Mouse (Mus musculus) cerebellum, adult 9-10 months (tissue): ENCODE results near the gene Maz.

Experiments
- DNase-seq: peaks from one replicate; pipeline ENCODE4 v3.0.0; 2022

The Maz gene

DNA sequence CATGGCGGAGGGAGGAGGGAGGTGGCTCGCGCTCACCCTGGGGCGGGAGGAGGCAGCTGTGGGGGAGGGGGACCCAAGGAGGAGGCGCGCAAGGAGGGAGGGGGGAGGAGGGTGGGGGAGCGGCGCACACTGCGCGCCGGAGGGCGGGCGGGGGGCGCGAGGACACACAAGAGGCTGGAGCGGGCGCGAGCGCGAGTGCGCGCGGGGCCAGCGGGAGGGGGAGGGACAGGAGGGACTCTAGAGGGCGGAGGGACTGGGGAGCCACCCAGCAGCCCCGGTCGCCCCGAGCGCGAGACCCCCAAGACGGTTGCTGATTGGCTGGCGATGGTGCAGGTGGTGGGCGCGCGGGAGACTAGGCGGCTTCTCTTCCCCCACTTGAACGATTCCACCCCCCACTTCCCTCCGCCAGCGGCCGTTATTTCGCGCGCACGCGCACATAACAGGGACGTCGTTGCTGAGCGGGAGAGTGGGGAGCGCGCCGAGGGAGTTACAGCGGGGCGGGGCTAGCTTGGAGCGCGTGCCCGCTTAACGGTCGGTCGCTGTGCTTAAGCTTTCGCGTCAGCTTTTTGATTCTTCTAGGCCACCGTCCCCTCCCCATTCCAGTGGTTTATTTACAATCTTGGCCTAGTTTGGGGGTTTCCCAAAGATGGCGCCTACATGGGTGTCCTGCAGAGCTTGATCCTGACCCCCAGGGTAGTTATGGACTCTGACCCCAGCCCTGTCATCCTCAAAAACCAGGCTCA, at the start of gene Maz:
Gene Maz, minus strand, starts transcription at position 54 of the 743 bp plus-strand sequence.
- DNase-seq: peak; percentile 100

DNA sequence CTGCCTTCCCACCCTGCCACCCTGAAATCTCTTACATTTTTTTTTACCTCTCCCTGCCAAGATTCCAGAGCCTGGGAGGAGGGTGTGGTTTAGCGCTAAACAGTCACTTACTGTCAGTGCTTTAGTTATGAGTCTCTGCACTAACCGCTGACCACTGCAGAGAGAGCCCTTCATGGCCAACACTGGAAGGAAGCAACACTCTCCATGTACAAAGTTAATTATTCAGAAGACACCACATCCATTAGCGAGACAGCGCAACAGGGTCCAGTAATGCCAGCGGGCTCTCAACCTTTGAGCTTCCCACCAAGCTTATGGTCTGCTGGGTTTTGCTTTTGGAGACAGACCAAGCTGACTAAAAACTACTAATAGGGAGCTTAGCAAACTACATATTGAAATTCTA, 49.4 kb upstream of the Maz start:
- no peak for DNase-seq

DNA sequence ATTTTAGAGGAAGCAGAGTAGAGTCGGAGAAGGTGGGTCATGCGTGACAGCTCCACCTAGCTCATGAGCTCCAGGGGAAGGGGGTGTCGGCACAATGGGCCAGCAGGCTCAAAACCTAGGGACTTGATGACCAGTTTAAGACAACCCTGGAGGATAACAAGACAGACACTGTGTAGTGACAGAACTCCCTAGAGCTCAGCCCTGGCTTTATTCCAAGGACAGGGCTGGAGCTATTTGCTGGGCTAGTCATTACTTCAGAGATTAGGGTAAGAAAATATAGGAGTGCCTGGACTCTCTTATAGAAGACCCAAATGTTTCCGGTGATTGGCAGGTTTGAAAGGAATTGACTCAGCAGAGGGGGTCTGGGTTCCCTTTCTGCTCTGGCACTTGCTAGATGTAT, 46.4 kb upstream of the Maz start:
- DNase-seq: no peak

DNA sequence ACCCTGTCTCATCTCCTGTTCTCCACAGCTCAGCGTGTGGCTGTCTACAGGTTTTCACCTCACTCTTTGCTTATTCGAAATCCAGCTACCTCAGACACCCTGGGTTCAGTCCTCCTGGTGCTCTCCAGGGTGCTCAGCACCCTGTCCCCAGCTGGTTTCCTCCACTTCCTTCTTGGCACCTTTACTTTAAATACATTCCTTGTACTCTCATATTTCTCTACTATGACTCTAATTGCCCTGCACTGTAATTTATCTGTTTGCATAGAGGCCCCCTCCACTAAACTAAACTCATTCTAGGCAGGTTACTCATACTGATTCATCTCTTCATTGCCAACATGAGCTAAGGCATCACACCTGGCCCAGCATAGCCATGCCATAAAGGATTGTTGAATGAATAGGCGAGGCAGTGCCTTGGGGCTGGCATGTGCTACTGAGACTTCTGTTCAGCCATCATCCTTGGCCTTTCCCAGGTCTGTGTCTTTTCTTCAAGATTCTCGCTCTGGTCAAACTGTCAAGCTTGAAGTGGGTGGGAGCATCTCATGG, 44.1 kb upstream of the Maz start:
- no peak for DNase-seq

DNA sequence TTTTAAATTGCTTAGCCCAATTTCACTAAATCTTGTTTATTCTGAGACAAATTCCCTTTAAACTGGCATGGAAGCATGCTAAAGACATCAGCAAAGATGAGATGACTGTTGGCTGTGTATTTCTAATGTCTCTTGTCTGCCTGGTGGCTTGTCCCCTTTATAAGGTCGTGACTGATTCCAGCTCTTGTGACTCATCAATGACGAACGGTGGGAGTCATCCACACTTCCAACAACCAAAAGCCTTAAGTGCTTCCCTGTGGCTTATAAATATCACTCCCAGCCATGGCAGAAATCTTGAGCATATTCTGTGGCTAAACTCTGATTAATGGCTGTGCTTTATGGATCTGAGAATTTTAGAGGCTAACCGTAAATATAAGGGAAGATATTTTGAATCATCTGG, 39.5 kb upstream of the Maz start:
- no peak for DNase-seq

DNA sequence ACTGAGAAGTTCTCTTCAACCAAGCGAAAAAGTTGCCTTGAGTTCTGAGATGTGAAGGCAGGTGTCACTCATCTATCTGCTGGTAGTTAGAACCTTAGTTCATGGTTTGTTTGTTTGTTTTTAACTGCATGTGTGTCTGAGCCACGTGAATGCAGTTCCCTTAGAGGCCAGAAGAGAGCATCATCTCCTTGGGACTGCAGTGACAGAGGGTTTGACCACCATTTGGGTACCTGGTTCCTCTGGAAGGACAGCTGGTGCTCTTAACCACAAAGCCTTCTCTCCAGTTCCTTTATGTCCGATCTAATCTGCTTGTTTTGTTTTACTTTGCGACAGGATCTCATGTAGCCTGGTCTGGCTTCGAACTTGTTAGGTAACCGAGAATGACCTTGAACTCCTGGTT, 38.7 kb upstream of the Maz start:
- DNase-seq: no peak

DNA sequence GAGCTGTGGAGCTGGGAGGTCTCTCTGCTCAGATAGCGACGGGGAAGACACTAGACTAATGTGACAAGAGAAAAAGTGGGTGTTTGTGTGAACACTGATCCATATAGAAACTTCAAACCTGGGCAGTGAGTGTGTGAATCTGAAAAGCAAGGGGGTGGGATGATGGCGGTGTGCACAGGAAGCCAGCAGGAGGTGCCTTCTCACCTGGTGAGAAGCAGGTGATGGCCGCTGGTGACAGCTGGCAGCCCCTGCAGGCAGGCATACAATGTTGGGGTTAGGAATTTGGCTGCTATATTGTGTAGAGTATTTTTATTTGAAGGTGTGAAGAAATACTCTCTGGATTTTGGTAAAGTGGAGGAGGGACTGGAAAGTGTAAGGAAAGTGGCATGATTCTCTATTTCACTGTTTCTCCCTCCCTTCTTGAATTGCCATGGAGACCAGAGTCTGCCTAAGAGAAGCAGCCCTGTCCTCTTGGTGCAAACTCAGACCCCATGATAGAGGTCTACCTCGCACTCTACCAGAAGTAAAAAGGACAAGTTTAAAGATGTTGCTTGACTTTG, 28.3 kb upstream of the Maz start:
- DNase-seq: no peak

DNA sequence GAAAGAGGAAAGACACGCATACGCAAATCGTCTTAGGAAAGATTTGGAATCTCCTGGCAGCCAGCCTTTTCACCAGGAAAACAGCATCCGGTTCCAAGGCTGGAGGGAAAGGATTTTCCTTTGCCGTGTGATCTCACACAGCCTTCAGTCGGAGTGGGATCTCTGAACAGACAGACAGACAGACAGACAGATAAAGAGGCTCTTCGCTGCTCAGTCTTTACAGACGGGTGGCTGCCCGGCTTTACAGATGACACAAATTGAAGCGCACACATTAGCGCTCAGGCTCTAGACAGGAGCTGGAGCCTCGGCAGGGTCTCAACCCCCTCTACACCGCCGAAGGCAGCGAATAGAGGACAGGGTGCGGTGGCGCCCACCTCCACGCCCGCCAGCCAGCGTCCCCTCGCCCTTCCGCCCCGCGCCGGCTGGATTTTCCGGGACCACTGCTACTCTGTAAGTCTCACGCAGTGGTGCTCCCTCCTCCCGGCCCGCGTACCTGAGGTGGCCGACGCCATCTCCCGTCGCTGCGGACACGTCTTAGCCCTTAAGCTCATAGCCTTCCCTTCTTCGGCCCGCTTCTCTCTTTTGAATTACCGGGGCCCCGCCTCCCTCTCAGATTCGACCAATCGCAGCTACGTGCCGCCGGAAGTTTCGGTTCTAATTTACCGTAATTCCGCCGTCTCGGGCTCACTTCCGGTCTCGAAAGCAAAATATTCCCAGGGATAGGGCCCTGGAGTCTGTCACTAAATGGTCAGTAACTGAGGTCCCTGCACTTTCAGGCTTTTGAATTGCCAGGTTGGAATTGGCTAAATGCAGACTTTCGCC, 15.2 kb upstream of the Maz start, which contains the start of gene Kif22:
Gene Kif22, minus strand, starts transcription at position 621 of the 822 bp plus-strand sequence.
- peak; percentile 90 for DNase-seq

DNA sequence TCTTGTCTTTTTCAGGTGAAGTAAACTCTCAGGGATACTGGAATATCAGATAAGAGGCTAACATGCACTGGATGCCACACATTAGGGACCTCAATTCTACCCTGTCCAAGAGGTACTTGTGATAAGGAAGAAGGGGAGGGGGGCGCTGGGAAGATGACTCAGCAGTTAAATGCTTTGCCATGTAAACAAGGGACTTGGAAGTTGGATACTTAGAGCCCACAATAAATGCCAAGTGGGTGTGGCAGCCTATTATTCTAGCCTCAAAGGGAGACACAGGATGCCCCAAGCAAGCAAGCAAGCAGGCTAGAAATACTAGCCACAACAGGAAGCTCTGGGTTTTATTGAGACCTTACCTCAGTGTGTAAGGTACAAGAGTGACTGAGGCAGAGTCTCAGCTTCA, 4.4 kb upstream of the Maz start:
- peak; percentile 33 for DNase-seq

DNA sequence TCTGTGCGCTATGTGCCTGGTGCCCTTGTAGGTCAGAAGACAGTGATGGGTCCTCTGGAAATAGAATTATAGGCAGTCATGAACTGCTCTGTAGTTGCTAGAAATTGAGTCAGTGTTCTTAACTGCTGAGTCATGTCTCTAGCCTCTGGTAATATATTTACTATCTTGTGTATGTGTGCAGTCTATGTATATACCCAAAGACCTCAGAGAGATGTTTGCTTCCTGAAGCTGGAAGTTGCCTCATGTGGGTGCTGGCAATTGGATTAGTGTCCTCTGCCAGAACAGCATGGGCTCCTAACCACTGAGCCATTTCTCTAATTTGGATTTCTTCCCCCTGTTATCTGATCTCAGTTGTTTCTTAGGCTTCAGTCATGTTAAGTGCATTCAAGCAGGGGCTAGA, 3.3 kb upstream of the Maz start:
- DNase-seq: peak; percentile 34

DNA sequence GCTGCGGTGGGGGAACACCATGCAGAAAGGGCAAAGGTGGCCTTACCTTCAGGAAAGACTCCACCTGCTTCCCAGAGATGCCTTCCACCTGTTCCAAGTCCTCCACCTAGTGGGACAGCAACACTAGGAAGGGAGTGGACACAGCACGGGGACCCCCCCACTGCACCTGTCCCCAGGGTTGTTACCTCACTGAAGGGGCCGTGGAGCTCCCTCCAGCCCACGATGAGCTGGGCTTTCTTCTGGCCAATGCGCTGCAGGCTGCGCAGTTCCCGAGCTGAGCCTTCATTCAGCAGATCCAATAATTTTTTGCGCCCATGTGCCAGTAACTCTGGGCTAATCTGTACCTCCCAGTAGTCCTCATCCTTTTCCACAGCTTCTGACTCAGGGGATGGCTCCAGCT, 1.0 kb upstream of the Maz start:
- DNase-seq: no peak

DNA sequence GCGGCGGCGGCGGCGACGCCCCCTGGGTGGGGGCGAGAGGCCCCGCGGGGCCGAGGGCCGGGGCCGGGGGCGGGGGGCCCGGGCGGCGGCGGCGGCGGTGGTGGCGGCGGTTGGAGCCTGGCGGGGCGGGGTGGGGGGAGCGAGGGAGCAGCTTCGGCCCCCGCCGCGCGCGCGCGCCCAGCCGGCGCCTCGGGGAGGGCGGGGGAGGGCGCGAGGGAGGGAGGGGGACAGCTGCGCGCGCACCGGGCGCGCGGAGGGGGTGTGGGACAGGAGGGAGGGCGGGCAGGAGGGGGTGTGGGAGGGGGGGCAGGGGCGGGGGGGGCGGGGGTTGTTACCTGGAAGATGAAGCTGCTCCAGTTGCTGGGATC, 237 bp downstream of the Maz start:
- DNase-seq: no peak

DNA sequence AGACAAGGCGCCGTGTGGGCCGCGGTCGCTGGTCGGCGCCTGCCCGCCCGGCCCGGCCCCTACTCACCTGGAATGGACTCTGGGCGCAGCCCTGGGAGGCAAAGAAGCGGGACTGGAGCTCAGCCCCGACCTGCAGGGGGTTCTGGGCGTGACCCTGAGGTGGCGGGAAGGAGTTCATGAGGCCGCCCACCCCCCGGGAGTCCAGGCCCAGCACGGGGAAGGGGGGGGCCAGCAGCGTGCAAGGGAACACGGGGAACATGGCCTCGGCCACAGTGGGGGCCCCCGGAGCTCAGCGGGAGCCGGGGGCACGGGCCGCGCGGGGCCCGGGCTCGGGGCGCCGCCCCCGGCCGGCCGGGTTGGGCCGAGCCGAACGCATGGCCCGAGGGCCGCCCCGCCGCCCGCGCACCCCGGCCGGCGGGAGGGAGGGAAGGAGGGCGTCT, 656 bp downstream of the Maz start:
- DNase-seq: peak; percentile 86

DNA sequence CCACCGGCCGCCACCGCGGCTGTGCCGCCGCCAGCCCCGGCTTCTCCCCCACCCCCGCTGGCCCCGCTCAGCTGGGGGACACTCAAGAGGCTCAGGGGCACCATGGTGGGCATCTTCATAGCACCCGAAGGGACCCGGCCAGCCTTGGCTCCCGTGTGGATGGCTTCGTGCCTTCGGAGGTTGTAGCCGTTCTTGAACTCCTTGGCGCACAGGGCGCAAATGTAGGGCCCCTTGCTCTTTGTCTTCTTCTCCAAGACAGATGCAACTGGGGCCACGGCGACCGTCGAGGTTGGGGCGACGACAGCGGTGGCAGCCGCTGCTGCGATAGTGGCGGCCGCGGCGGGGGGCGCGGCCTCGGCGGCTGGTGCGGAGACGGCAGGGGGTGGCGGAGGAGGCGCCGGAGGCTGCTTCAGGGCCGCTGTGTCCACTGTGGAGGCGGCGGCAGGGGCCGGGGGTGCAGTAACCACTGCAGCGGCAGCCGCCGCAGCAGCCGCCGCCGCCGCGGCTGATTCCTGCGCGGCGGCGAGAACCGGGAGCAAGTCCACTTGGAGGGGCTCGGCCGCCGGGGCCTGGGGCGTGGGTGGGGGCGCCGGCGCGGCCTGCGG, 1.2 kb downstream of the Maz start:
- DNase-seq: peak; percentile 78

DNA sequence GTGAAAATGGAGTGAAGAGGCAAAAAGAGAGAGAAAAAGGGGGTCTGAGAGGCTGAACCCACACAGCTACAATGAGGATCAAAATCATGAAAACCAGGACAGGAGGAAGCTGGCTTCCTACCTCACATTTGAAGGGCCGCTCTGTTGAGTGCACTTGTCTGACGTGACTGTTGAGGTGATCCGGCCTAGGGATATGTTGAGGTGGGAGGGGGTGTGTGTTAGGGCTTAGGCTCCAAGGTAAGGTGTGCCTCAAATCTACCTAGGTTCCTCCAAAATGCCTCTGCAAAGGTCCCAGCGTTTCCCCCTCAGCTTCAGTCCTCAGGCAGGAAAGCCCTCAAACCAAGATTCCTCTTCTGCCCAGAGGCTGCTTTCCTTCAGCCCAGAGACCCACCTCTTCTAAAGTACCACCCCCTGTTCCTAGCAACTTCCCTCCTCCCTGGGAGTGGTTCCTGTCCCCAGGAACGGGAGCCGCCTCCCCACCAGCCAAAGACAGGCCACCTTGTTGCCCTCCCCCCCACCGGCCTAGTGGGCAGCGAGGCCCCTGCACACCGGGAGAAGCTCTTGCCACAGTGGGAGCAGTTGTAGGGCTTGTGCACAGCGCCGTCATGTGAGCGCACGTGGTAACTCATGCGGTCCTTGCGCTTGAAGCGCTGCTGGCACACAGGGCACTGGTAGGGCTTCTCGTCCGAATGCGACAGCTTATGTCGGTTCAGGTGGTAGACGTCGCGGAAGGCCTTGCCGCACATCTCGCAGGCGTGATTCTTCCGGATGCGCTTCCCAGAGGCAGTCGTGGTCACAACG, 1.9 kb downstream of the Maz start:
- peak; percentile 91 for DNase-seq

DNA sequence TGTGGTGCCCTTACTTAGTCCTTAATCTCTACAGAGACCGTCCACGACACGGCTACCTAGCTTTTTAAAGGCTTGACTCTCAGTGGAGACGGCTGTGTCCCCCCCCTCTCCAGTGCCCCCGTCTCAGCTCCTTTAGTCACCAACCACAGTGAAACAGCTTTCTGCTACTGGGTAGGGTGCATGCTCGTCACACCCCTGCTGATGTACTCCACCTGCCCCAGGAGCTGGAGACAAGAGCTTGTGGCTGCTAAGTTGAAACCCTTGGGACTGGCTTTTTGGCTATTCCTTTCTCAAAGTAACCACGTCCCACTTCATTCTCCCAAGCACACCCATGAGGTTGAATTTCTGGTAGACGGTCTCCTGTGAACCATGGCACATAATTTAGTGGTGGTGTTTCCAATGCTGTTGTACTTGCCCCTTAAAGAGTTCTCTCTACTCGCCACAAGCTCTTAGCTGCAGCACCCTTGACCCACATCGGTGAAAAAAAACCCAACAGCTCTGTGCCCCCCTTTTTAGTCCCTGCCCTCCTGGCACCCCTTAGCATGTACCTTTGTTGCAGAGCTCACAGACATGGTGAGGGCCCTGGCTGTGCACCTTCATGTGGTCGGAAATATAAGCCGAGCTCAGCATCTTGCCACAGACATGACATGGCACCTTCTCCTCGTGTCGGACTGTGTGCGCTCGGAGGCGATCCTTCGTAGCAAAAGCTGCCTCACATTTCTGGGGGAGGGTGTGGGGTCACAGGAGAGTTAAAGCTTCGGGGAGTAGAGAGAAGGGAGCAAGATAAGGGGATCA, 2.7 kb downstream of the Maz start:
- peak; percentile 60 for DNase-seq

DNA sequence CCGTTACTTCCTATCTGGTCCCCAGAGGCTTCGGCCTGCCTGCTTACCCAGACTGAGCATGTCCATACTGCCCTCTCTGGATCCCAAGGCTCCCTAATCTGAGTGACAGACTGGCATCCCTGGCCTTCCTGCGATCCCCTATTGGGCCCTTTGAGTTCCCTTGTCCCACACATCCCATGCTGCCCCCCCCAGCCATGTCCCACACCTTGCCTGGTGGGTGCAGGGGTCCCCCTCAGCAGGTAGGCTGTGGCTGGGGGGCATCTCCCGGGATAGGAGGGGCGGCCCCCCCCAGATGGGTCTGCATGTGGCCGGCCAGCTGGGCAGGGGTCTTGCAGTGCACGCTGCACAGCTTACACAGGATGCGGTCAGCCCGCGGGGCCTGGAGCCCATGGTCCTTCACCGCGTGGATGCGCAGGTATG, 3.6 kb downstream of the Maz start:
- DNase-seq: peak; percentile 76

DNA sequence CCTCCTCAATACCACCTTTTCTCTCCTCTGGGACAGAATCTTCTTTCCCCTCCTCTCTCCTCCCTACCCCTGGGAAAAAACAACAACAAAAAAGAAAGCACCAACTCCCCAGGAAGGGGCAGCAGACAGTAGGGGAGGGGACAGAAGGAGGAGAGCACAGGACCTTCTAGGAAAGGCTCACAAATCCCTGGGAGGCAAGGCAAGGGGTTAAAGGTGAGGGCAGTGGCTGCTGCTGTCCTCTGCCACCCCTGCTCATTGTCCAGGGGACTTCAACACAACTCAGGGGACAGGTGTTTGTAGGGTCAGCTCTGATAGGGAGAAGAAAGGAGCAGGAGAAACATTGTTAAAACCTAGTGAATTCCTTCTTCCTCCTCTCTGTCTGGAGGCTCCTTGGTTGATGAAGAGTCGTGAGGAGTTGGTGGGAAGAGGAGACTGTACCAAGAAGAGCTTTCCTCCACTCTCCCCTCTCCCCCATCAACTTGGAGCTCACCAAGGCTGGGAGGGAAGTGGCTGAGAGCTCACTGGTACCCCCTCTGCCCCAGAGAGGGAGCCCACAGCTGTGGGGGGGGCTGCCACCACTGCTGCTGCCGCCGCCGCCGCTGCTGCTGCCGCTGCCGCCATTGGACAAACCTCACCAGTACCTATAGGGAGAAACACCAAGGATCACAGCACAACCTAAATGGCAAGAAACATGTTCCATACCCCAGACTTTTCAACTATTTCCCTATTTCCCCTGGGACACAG, 4.1 kb downstream of the Maz start:
- DNase-seq: no peak

DNA sequence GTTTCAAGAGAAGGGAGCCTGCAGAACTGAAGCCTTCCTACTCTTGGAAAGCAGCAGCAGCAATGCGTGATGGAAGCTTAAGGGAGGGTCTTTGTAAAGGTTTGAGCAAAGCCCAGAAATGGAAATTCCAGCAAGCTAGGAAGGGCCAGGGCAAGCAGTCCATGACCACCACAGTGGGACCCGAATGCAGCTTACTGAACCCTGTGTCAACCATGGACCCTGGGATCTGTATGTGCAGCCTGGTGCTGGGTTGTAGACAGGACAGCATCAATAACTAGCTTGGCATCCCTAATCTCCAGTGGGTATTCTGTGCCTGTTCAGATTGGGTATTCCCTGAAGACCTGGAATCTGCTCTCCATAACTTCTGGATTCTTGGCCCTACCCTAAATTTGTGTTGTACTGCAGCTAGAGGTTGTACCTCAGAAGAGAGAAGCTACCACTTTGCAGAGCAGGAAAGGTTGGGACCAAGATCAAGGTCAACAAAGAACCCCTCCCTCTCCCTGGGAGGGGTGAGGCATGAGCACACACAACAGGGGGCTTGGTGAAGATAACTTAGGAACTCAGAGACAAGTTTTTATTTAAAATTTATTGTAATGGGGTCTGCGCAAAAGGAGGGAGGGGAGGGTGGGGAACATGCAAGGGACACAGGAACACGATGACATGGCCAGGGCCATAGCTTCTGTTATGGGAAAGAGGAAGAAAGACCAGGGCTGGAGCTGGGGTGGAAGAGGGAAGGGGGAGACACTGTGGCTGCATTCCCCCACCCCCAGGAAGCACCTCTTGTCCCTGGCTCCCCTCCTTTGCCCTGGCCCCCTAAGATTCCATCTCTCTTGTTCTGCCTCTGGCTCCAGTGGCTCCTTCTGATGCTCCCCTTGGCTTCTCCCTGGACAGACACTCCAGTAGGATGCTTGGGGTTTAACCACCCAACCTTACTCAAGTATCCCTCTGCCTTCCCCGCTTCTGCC, 5.0 kb downstream of the Maz start:
- peak; percentile 68 for DNase-seq
